Mouse (Mus musculus) forebrain, embryonic 13.5 days (tissue): ENCODE measurements around the gene Tmem47. TPM values are rescaled to one million over a fixed set of nuclear protein-coding genes. Genes with fewer than 3 reads are reported as not detected.
A peak's percentile ranks its signal among the peaks of the same experiment; 100 is the strongest.

ENCODE experiments used
- ATAC-seq: fragments of 200-750 bp; cut with Nextera tagmentation; 2 replicates; pipeline ENCODE4 v1.8.0; 2017
- H3K27ac ChIP-seq: fragments of 300-500 bp; sonication (generic); 2 replicates; pipeline ENCODE4 v1.5.1; 2015; ENCODE audit warnings: inconsistent platforms, mild to moderate bottlenecking, moderate library complexity
- H3K27me3 ChIP-seq: fragments of 300-500 bp; sonication (generic); 2 replicates; pipeline ENCODE4 v1.6.1; 2015; ENCODE audit warnings: mild to moderate bottlenecking, inconsistent platforms
- H3K36me3 ChIP-seq: fragments of 300-500 bp; sonication (generic); 2 replicates; pipeline ENCODE4 v1.6.1; 2015; ENCODE audit warnings: mild to moderate bottlenecking, inconsistent platforms; ENCODE audit not compliant: poor library complexity, severe bottlenecking
- H3K4me1 ChIP-seq: fragments of 300-500 bp; sonication (generic); 2 replicates; pipeline ENCODE4 v1.6.1; 2015; ENCODE audit warnings: inconsistent platforms
- H3K4me2 ChIP-seq: fragments of 300-500 bp; sonication (generic); 2 replicates; pipeline ENCODE4 v1.6.1; 2015; ENCODE audit warnings: inconsistent platforms, mild to moderate bottlenecking, moderate library complexity
- H3K4me3 ChIP-seq: fragments of 300-500 bp; sonication (generic); 2 replicates; pipeline ENCODE4 v1.5.1; 2015; ENCODE audit warnings: mild to moderate bottlenecking, inconsistent platforms
- H3K9ac ChIP-seq: fragments of 300-500 bp; sonication (generic); 2 replicates; pipeline ENCODE4 v1.6.1; 2015; ENCODE audit warnings: mild to moderate bottlenecking, inconsistent platforms
- H3K9me3 ChIP-seq: fragments of 300-500 bp; sonication (generic); replicated peaks from 2 replicates; pipeline ENCODE4 v1.6.1; 2016; ENCODE audit warnings: inconsistent platforms
- WGBS: fragments of 180-500 bp; shearing (Covaris S2); methylation state at CpG from one replicate; pipeline ENCODE4 v1.1.7; 2015; 5-methylcytosine and 5-hydroxymethylcytosine counted together
- polyA plus RNA-seq: library from polyadenylated mRNA; unstranded; fragments of >200 nt; fragmentation: Nextera tagmentation; extraction: Ambion mirVana; gene quantifications from 2 replicates; pipeline ENCODE4 v1.2.1, GENCODE M21; 2015

Tmem47 gene
- 15.2 and 17.5 TPM in 2 replicates for polyA plus RNA-seq

- Histone ChIP-seq H3K36me3 (no peaks in the 10 kb centered on the region), H3K9ac (peak within 1 kb of the TSS; percentile 75)
- ATAC-seq = peak; percentile 95
These were observed at the start of gene Tmem47 for GRCm38 (mm10) chrX:81070210-81070803. Gene Tmem47 (plus strand): TSS chrX:81070698.

GRCm38 (mm10) chrX:81070804-81071461, 435 bp downstream of the Tmem47 start:
- Histone ChIP-seq H3K4me2 (peak overlapping the region; percentile 60), H3K27me3 (no peaks in the 10 kb centered on the region), H3K4me1 (0 out of 2 replicates have a peak, but pooled peaks cover 4% of the 10 kb centered on the region), H3K9me3 (no peaks in the 10 kb centered on the region), H3K36me3 (no peaks in the 10 kb centered on the region), H3K4me3 (peak overlapping the region; percentile 57), H3K27ac (peak overlapping the region; percentile 75), H3K9ac (peak overlapping the region; percentile 75)
- WGBS = 12% methylated on average over 40 of the region's 45 CpGs
- ATAC-seq = peak; percentile 65

More at GRCm38 (mm10) chrX:81070210-81070803, at the start of gene Tmem47:
- H3K4me2 ChIP-seq = peak within 1 kb of the TSS; percentile 60
- 0 out of 2 replicates have a peak, but pooled peaks cover 4% of the 10 kb centered on the region for H3K4me1 ChIP-seq
- peak within 1 kb of the TSS; percentile 75 for H3K27ac ChIP-seq
- H3K4me3 ChIP-seq = peak within 1 kb of the TSS; percentile 57
- H3K27me3 ChIP-seq = no peaks in the 10 kb centered on the region
- no peaks in the 10 kb centered on the region for H3K9me3 ChIP-seq
- 7% methylated on average over 26 of the region's 39 CpGs for WGBS

- peak overlapping the region; percentile 75 for H3K27ac ChIP-seq
- H3K4me1 ChIP-seq = 0 out of 2 replicates have a peak, but pooled peaks cover 4% of the 10 kb centered on the region
- peak overlapping the region; percentile 57 for H3K4me3 ChIP-seq
- no peaks in the 10 kb centered on the region for H3K27me3 ChIP-seq
- peak overlapping the region; percentile 75 for H3K9ac ChIP-seq
- peak overlapping the region; percentile 60 for H3K4me2 ChIP-seq
- 13% methylated on average over 11 of the region's 14 CpGs for WGBS
- H3K36me3 ChIP-seq = no peaks in the 10 kb centered on the region
- H3K9me3 ChIP-seq = no peaks in the 10 kb centered on the region
- ATAC-seq = no peak
These were observed 1.5 kb downstream of the Tmem47 start for GRCm38 (mm10) chrX:81071746-81072640.

- Histone ChIP-seq H3K27me3 (no peaks in the 10 kb centered on the region), H3K9me3 (no peaks in the 10 kb centered on the region), H3K4me1 (0 out of 2 replicates have a peak, but pooled peaks cover 4% of the 10 kb centered on the region), H3K36me3 (no peaks in the 10 kb centered on the region), H3K4me2 (peak overlapping the region; percentile 60), H3K27ac (peak overlapping the region; percentile 40; the same call in 1 of the 2 replicates), H3K9ac (no peak overlapping the region), H3K4me3 (peak overlapping the region; percentile 57)
- WGBS = 5% methylated on average over 2 of the region's 2 CpGs
- ATAC-seq = peak; percentile 31; the same call in 1 of the 2 replicates
These were observed 2.2 kb downstream of the Tmem47 start for GRCm38 (mm10) chrX:81072651-81073050.

- Histone ChIP-seq H3K4me2 (peak overlapping the region; percentile 60), H3K4me3 (peak overlapping the region; percentile 57), H3K4me1 (0 out of 2 replicates have a peak, but pooled peaks cover 4% of the 10 kb centered on the region), H3K36me3 (no peaks in the 10 kb centered on the region), H3K9me3 (no peaks in the 10 kb centered on the region), H3K27me3 (no peaks in the 10 kb centered on the region), H3K9ac (no peak overlapping the region), H3K27ac (no peak overlapping the region)
- no peak for ATAC-seq
- 24% methylated on average over 4 of the region's 4 CpGs for WGBS
These were observed 3.3 kb downstream of the Tmem47 start for GRCm38 (mm10) chrX:81073834-81074233.

GRCm38 (mm10) chrX:81078522-81078921, 8.0 kb downstream of the Tmem47 start:
- Histone ChIP-seq H3K4me2 (no peak overlapping the region), H3K9me3 (no peaks in the 10 kb centered on the region), H3K4me3 (no peak overlapping the region), H3K9ac (no peak overlapping the region), H3K27ac (no peak overlapping the region), H3K27me3 (no peaks in the 10 kb centered on the region), H3K36me3 (no peaks in the 10 kb centered on the region), H3K4me1 (no peaks in the 10 kb centered on the region)
- ATAC-seq = no peak

GRCm38 (mm10) chrX:81080996-81081395, 10.5 kb downstream of the Tmem47 start:
- Histone ChIP-seq H3K36me3 (no peaks in the 10 kb centered on the region), H3K27me3 (no peaks in the 10 kb centered on the region), H3K9me3 (no peaks in the 10 kb centered on the region), H3K9ac (no peak overlapping the region), H3K27ac (no peak overlapping the region), H3K4me1 (no peaks in the 10 kb centered on the region), H3K4me3 (no peak overlapping the region), H3K4me2 (no peak overlapping the region)
- no peak for ATAC-seq
- 46% methylated on average over 2 of the region's 2 CpGs for WGBS

- no peak overlapping the region for H3K27ac ChIP-seq
- H3K4me2 ChIP-seq = no peak overlapping the region
- no peak overlapping the region for H3K9ac ChIP-seq
- no peaks in the 10 kb centered on the region for H3K9me3 ChIP-seq
- H3K4me1 ChIP-seq = no peaks in the 10 kb centered on the region
- ATAC-seq = peak; percentile 83
- no peak overlapping the region for H3K4me3 ChIP-seq
- WGBS = 31% methylated on average over 2 of the region's 2 CpGs
- no peaks in the 10 kb centered on the region for H3K27me3 ChIP-seq
- no peaks in the 10 kb centered on the region for H3K36me3 ChIP-seq
These were observed 14.7 kb downstream of the Tmem47 start for GRCm38 (mm10) chrX:81085025-81085752.

- H3K27me3 ChIP-seq = no peaks in the 10 kb centered on the region
- no peak overlapping the region for H3K4me2 ChIP-seq
- no peak overlapping the region for H3K4me3 ChIP-seq
- no peak for ATAC-seq
- H3K9me3 ChIP-seq = no peaks in the 10 kb centered on the region
- WGBS = 66% methylated on average over 1 of the region's 1 CpGs
- H3K27ac ChIP-seq = no peak overlapping the region
- no peaks in the 10 kb centered on the region for H3K36me3 ChIP-seq
- no peaks in the 10 kb centered on the region for H3K4me1 ChIP-seq
- H3K9ac ChIP-seq = no peak overlapping the region
These were observed 76.9 kb downstream of the Tmem47 start for GRCm38 (mm10) chrX:81147416-81147815.
